Mouse (Mus musculus) midbrain, embryonic 10.5 days (tissue): ENCODE measurements at regions not wholly inside any gene's neighbourhood (a gene's known extent, or its start where the extent isn't known, plus 50 kb on each side); places are given as distances from the start of the nearest gene placed in this dataset.

Experiments
- DNase-seq: peaks from one replicate; pipeline ENCODE4 v3.0.0-alpha.2; 2017; ENCODE audit warnings: low spot score
- H3K27ac ChIP-seq: fragments of 300-500 bp; sonication (generic); replicated peaks from 2 replicates; pipeline ENCODE4 v1.5.1; 2016; ENCODE audit warnings: mild to moderate bottlenecking
- H3K27me3 ChIP-seq: fragments of 300-500 bp; sonication (generic); 2 replicates; pipeline ENCODE4 v1.6.1; 2016; ENCODE audit warnings: low read depth, mild to moderate bottlenecking; ENCODE audit not compliant: poor library complexity, severe bottlenecking
- H3K36me3 ChIP-seq: fragments of 300-500 bp; sonication (generic); 2 replicates; pipeline ENCODE4 v1.6.1; 2016; ENCODE audit warnings: mild to moderate bottlenecking, moderate library complexity
- H3K4me1 ChIP-seq: fragments of 300-500 bp; sonication (generic); 2 replicates; pipeline ENCODE4 v1.6.1; 2016
- H3K4me3 ChIP-seq: fragments of 300-500 bp; sonication (generic); 2 replicates; pipeline ENCODE4 v1.5.1; 2016; ENCODE audit warnings: mild to moderate bottlenecking, moderate library complexity
- H3K9me3 ChIP-seq: fragments of 300-500 bp; sonication (generic); replicated peaks from 2 replicates; pipeline ENCODE4 v1.6.1; 2016; ENCODE audit warnings: mild to moderate bottlenecking
- WGBS: fragments of 180-500 bp; shearing (Covaris S2); methylation state at CpG from one replicate; pipeline ENCODE4 v1.1.7; 2016; 5-methylcytosine and 5-hydroxymethylcytosine counted together

- Histone ChIP-seq H3K4me3 (no peak overlapping the region), H3K27ac (no peak overlapping the region), H3K4me1 (no peaks in the 10 kb centered on the region), H3K9me3 (no peaks in the 10 kb centered on the region), H3K27me3 (no peaks in the 10 kb centered on the region), H3K36me3 (no peaks in the 10 kb centered on the region)
- no peak for DNase-seq
- WGBS: 92% methylated on average over 4 of the region's 4 CpGs
These were observed 141.5 kb upstream of the Jun start for GRCm38 (mm10) chr4:95193473-95193872.

DNA sequence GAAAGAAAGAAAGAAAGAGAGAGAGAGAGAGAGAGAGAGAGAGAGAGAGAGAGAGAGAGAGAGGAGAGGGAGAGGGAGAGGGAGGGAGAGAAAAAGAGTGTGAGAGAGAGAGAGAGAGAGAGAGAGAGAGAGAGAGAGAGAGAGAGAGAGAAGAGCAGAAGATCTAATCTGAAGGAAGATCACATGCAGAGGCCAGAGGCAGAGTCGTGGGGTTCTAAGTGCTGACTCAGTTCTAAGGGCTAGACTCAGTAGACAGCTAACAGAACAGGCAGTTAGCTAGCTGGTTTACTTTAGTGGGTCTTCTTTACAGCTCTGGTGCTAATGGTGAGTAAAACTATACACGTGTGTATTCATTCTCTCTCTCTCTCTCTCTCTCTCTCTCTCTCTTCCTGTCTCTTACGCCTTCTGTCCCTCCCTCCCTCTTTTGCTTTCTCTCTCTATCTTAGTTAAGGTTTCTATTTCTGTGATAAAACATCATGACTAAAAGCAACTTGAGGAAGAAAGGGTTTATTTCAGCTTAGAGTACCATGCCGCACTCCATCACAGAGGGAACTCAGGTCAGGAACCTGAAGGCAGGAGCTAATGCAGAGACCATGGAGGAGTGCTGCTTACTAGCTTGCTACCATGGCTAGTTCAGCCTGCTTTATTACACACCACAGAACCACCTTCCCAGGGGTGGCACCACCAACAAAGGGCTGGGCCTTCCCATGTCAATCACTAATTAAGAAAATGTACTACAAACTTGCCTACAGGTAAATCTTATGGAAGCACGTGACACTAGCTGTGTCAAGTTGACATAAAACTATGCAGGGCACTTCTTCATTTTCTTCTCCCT is 142.8 kb upstream of the Jun start:
- H3K4me1 ChIP-seq: peaks cover 10% of the 10 kb centered on the region
- no peaks in the 10 kb centered on the region for H3K9me3 ChIP-seq
- no peak for DNase-seq
- WGBS: 80% methylated on average over 5 of the region's 5 CpGs
- H3K27me3 ChIP-seq: no peaks in the 10 kb centered on the region
- no peak overlapping the region for H3K27ac ChIP-seq
- H3K4me3 ChIP-seq: no peak overlapping the region
- no peaks in the 10 kb centered on the region for H3K36me3 ChIP-seq

DNA sequence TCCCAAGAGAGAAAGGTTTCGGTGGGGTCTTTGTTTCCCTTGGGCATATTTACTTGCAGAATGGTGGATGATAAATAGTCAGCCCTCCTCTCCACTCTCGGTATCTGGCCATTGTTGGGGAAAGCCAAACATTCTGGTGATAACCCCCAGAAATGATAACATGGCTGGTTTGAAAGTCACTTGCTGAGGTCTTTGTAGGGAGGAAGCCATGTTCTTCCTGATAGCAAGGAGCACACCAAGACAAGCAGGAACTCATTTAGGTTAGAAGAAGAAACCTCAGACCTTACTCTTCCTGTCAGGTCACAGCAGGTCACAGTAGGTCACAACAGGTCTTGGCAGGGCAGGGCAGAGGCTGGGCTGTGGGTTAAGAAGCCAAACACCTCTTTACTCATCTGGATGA is 144.1 kb upstream of the Jun start:
- Histone ChIP-seq H3K4me1 (peaks cover 11% of the 10 kb centered on the region), H3K36me3 (no peaks in the 10 kb centered on the region), H3K27ac (no peak overlapping the region), H3K27me3 (no peaks in the 10 kb centered on the region), H3K4me3 (no peak overlapping the region), H3K9me3 (no peaks in the 10 kb centered on the region)
- DNase-seq: no peak
- 79% methylated on average over 2 of the region's 2 CpGs for WGBS

DNA sequence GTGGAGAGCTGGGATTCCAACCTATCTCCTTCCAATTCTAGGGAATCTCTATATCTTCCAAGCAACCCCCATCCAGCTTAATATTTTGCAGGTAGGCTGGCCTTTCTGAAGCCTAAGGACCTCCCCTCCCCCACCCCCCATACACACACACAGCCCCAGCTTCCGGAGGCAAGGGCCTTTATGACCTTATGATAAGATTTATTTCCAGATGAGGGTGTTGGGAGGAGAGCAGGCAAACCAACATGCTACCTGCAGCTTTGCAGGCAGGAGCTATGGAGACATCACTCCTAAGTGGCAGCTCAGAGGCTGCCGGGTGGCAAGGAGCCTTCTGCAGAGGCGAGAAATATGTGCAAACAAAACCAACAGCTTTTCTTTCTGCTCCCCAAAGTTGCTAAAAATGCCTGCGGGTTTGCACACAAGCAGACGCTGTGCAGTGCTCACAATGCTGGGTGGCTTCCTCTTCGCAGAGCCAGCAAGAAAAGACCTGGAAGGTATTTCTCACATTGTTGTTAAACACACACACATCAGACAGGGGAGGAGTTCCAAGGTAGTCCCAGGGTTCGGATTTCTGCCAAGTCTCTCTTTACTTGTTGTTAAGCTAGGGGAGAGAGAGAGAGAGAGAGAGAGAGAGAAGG is 145.2 kb upstream of the Jun start:
- Histone ChIP-seq H3K27me3 (no peaks in the 10 kb centered on the region), H3K4me1 (peaks cover 11% of the 10 kb centered on the region), H3K36me3 (no peaks in the 10 kb centered on the region), H3K9me3 (no peaks in the 10 kb centered on the region), H3K27ac (no peak overlapping the region), H3K4me3 (no peak overlapping the region)
- 78% methylated on average over 7 of the region's 7 CpGs for WGBS
- DNase-seq: no peak

- H3K4me3 ChIP-seq: no peak overlapping the region
- peak; percentile 22 for DNase-seq
- 50% methylated on average over 5 of the region's 5 CpGs for WGBS
- H3K4me1 ChIP-seq: peaks cover 11% of the 10 kb centered on the region
- no peaks in the 10 kb centered on the region for H3K36me3 ChIP-seq
- peak overlapping the region; percentile 52 for H3K27ac ChIP-seq
- no peaks in the 10 kb centered on the region for H3K9me3 ChIP-seq
- no peaks in the 10 kb centered on the region for H3K27me3 ChIP-seq
These were observed 147.4 kb upstream of the Jun start for GRCm38 (mm10) chr4:95199394-95199793.

DNA sequence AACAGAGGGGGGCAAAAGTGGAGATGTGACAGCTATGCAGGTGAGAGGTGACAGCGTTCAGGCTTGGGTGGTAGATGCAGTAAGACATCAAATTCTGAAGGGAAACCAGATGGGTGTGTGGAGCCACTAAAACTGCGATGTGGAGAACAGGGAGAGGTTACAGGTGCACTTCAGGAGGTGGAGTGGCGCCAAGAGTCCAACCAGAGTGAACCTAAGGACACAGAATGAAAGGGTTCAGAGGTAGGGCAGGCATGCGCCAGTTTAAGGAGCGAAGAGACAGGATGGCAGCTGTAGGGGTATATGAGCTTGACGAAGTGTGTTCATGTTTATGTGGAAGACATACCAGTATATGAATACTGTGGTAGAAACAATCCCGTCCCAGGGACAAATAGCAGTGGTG is 148.1 kb upstream of the Jun start:
- DNase-seq: no peak
- no peaks in the 10 kb centered on the region for H3K27me3 ChIP-seq
- no peaks in the 10 kb centered on the region for H3K9me3 ChIP-seq
- H3K4me3 ChIP-seq: no peak overlapping the region
- WGBS: 91% methylated on average over 7 of the region's 7 CpGs
- peaks cover 11% of the 10 kb centered on the region for H3K4me1 ChIP-seq
- H3K36me3 ChIP-seq: no peaks in the 10 kb centered on the region
- no peak overlapping the region for H3K27ac ChIP-seq

- Histone ChIP-seq H3K4me1 (peaks cover 11% of the 10 kb centered on the region), H3K27ac (no peak overlapping the region), H3K27me3 (no peaks in the 10 kb centered on the region), H3K4me3 (no peak overlapping the region), H3K9me3 (no peaks in the 10 kb centered on the region), H3K36me3 (no peaks in the 10 kb centered on the region)
- DNase-seq: no peak
- 90% methylated on average over 6 of the region's 6 CpGs for WGBS
These were observed 150.5 kb upstream of the Jun start for GRCm38 (mm10) chr4:95202478-95202877.

DNA sequence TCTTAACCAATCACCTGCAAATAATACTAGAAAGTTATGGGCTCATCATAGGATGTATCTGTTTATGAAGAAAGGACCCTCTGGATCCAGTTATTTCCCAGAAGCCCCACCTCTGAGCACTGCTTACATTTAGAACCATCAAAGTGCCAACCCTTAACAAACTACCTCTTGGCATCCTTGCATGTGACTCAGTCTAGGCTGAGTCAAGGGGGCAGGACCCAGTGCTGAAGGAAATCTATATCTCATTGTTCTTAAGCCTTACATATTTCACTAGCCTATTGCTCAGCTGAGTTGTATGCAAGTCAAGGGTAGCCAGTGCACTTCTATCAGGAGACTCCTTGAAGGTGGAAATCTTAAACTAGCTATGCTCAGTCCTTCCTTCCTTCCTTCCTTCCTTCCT is 151.6 kb upstream of the Jun start:
- Histone ChIP-seq H3K27ac (no peak overlapping the region), H3K36me3 (no peaks in the 10 kb centered on the region), H3K27me3 (no peaks in the 10 kb centered on the region), H3K4me1 (peaks cover 11% of the 10 kb centered on the region), H3K4me3 (no peak overlapping the region), H3K9me3 (no peaks in the 10 kb centered on the region)
- no peak for DNase-seq

GRCm38 (mm10) chr4:95205372-95205771 is 153.3 kb upstream of the Jun start:
- no peak for DNase-seq
- no peak overlapping the region for H3K4me3 ChIP-seq
- peaks cover 8% of the 10 kb centered on the region for H3K4me1 ChIP-seq
- no peaks in the 10 kb centered on the region for H3K36me3 ChIP-seq
- no peaks in the 10 kb centered on the region for H3K9me3 ChIP-seq
- 80% methylated on average over 1 of the region's 1 CpGs for WGBS
- no peak overlapping the region for H3K27ac ChIP-seq
- H3K27me3 ChIP-seq: no peaks in the 10 kb centered on the region

GRCm38 (mm10) chr4:95207783-95208182 is 155.8 kb upstream of the Jun start:
- H3K4me1 ChIP-seq: peaks cover 20% of the 10 kb centered on the region
- DNase-seq: no peak
- 78% methylated on average over 5 of the region's 5 CpGs for WGBS
- H3K27ac ChIP-seq: no peak overlapping the region
- no peak overlapping the region for H3K4me3 ChIP-seq
- H3K27me3 ChIP-seq: no peaks in the 10 kb centered on the region
- no peaks in the 10 kb centered on the region for H3K36me3 ChIP-seq
- no peaks in the 10 kb centered on the region for H3K9me3 ChIP-seq

DNA sequence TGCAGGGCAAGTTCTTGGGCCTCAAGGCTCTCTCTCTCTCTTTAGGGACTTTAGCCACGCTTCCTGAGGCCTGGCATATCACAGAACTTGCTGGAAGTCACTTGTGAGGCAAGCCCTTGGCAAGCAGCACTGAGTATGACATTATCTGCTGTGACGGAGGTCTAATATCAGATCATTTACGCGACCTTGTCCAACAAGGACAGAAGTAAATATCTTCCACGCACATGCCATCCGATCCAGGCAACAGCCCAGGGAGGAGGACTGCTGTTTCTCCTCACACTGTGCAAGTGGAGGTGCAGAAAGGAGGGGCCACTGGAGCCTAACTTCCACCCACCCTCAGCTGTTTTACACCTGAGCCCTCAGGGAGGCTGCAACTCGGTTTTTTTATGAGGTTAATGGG is 156.8 kb upstream of the Jun start:
- Histone ChIP-seq H3K4me1 (peaks cover 23% of the 10 kb centered on the region), H3K36me3 (no peaks in the 10 kb centered on the region), H3K4me3 (no peak overlapping the region), H3K9me3 (no peaks in the 10 kb centered on the region), H3K27ac (peak overlapping the region; percentile 33; the same call in 1 of the 2 replicates), H3K27me3 (no peaks in the 10 kb centered on the region)
- 91% methylated on average over 7 of the region's 7 CpGs for WGBS
- no peak for DNase-seq

DNA sequence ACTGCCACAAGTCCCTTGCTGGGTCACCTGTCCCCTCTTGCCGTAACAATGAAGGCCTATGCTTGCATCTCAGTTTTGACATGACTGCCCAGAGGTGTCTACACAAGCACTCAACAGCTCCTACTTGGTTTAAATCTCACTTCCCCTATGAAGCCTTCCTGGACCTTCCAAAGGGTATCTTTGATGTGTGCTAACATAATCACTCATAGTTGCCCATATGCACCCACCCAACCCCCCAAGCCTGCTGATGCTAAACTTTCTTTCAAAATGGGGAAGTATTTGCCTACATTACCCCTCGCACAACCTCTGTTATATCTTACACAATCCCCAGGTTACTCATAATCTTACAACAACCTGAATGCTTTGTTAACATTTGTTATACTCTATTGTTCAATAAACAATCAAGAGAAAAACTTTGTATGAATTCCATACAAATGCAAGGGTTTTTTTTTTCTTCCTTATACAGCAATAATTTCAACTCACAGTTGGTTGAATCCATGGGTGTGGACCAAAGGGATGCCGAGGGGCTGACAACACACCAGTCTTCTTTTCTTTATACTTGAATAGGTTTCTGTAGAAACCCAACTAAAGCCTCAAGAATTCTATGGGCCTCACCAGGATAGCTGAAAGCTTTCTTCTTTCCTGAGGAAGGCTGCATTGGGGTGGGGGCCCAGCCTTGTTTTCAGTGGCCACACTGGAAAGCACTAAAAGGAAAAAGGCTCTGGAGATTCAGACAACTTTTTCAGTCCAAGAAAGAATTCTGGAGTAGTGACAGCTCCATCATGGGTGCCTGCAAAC is 157.5 kb upstream of the Jun start:
- H3K4me1 ChIP-seq: peaks cover 23% of the 10 kb centered on the region
- no peak overlapping the region for H3K4me3 ChIP-seq
- no peaks in the 10 kb centered on the region for H3K9me3 ChIP-seq
- no peak for DNase-seq
- WGBS: 71% methylated on average over 3 of the region's 3 CpGs
- H3K27ac ChIP-seq: peak overlapping the region; percentile 33; the same call in 1 of the 2 replicates
- no peaks in the 10 kb centered on the region for H3K36me3 ChIP-seq
- no peaks in the 10 kb centered on the region for H3K27me3 ChIP-seq

DNA sequence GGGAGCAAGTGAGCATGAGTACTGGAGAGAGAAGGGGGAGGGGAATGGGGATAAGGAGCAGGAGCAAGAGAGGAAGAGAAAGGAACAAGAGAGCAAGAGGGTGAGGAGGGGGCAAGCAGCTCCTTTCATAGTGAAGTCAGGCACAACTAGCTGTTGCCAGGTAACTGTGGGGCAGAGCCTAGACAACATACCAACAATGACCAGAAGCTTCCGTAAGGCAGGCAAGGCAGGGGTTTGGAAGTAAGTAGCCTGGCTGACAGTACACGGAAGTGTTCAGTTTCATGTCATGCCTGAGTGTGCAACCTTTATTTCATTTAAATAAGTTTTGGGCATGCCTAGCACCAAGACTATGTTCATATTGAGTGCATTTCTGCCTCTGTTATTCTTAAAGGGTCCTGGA is 160.5 kb upstream of the Jun start:
- Histone ChIP-seq H3K4me3 (no peak overlapping the region), H3K27me3 (no peaks in the 10 kb centered on the region), H3K36me3 (no peaks in the 10 kb centered on the region), H3K27ac (no peak overlapping the region), H3K4me1 (peaks cover 23% of the 10 kb centered on the region), H3K9me3 (no peaks in the 10 kb centered on the region)
- DNase-seq: no peak
- WGBS: 50% methylated on average over 2 of the region's 2 CpGs
